Mouse (Mus musculus) stomach, embryonic 16.5 days (tissue): ENCODE measurements at regions not wholly inside any gene's neighbourhood (a gene's known extent, or its start where the extent isn't known, plus 50 kb on each side); places are given as distances from the start of the nearest gene placed in this dataset.

Experiments used
- ATAC-seq: fragments of 200-750 bp; cut with Nextera tagmentation; 2 replicates; pipeline ENCODE4 v1.8.0; 2017; ENCODE audit warnings: moderate number of reproducible peaks, moderate TSS enrichment; ENCODE audit not compliant: insufficient read depth, low FRiP score
- H3K27ac ChIP-seq: fragments of 300-500 bp; sonication (generic); 2 replicates; pipeline ENCODE4 v1.5.1; 2014; ENCODE audit warnings: low read length
- H3K27me3 ChIP-seq: fragments of 300-500 bp; sonication (generic); 2 replicates; pipeline ENCODE4 v1.6.1; 2014; ENCODE audit warnings: low read length, control low read depth, mixed read lengths; ENCODE audit not compliant: control insufficient read depth, insufficient read depth
- H3K36me3 ChIP-seq: fragments of 300-500 bp; sonication (generic); 2 replicates; pipeline ENCODE4 v1.6.1; 2014; ENCODE audit warnings: low read length; ENCODE audit not compliant: control insufficient read depth, insufficient read depth
- H3K4me1 ChIP-seq: fragments of 300-500 bp; sonication (generic); 2 replicates; pipeline ENCODE4 v1.6.1; 2014; ENCODE audit warnings: low read length, control low read depth, mixed read lengths; ENCODE audit not compliant: control insufficient read depth, insufficient read depth
- H3K4me2 ChIP-seq: fragments of 300-500 bp; sonication (generic); 2 replicates; pipeline ENCODE4 v1.6.1; 2014; ENCODE audit warnings: low read depth, low read length, mixed read lengths
- H3K4me3 ChIP-seq: fragments of 300-500 bp; sonication (generic); replicated peaks from 2 replicates; pipeline ENCODE4 v1.5.1; 2014; ENCODE audit warnings: mild to moderate bottlenecking, low read length
- H3K9ac ChIP-seq: fragments of 300-500 bp; sonication (generic); 2 replicates; pipeline ENCODE4 v1.6.1; 2014; ENCODE audit warnings: low read length
- H3K9me3 ChIP-seq: fragments of 300-500 bp; sonication (generic); replicated peaks from 2 replicates; pipeline ENCODE4 v1.6.1; 2016; ENCODE audit warnings: low read length, control low read depth; ENCODE audit not compliant: control insufficient read depth
- WGBS: fragments of 180-500 bp; shearing (Covaris S2); extraction: QIAGEN DNeasy Blood & Tissue Kit; methylation state at CpG from one replicate; pipeline ENCODE4 v1.1.7; 2014; 5-methylcytosine and 5-hydroxymethylcytosine counted together

DNA sequence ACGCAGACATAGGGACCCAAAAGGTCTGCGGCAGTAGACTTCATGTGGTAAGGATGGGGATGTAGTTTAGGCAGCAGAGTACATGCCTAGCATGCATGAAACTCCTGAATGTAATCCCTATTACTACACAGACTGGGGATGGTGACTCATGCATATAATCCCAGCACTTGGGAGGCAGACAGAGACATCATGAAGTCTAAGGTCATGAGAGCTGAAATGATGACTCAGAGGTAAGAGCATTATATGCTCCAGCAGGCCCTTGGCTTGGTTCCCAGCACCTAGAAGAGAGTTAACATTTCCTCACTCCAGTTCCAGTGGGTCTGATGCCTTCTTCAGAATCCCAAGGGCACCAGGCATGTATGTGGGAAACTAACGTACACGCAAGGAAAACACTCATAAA, 412.2 kb downstream of the 1810013L24Rik start:
- no peaks in the 10 kb centered on the region for H3K4me1 ChIP-seq
- H3K9ac ChIP-seq: no peak overlapping the region
- no peak for ATAC-seq
- H3K27ac ChIP-seq: no peak overlapping the region
- no peaks in the 10 kb centered on the region for H3K9me3 ChIP-seq
- no peak overlapping the region for H3K4me2 ChIP-seq
- H3K4me3 ChIP-seq: no peak overlapping the region
- 94% methylated on average over 4 of the region's 4 CpGs for WGBS
- no peaks in the 10 kb centered on the region for H3K27me3 ChIP-seq
- no peaks in the 10 kb centered on the region for H3K36me3 ChIP-seq

DNA sequence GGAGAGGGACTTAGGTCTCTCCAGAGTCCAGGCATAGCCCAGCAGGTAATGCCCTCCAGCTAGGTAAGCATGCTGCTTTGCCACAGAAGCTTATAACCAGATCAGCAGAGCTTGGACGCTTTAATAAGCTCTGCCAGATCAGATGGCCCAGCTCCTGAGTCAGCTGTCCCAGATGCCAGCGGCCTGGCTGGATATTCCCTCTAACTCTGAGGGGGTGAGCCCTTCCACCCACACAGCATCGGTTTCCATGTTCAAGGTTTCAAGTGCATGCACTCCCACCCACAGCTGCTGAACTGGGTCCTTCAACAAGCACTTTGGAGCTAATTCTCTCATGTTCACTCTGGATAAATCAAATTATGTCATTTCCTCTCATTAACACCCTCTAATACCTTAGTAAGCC, 417.3 kb downstream of the 1810013L24Rik start:
- no peak overlapping the region for H3K27ac ChIP-seq
- no peaks in the 10 kb centered on the region for H3K9me3 ChIP-seq
- H3K4me1 ChIP-seq: no peaks in the 10 kb centered on the region
- 71% methylated on average over 3 of the region's 3 CpGs for WGBS
- ATAC-seq: no peak
- H3K9ac ChIP-seq: no peak overlapping the region
- H3K27me3 ChIP-seq: no peaks in the 10 kb centered on the region
- no peaks in the 10 kb centered on the region for H3K36me3 ChIP-seq
- H3K4me2 ChIP-seq: no peak overlapping the region
- H3K4me3 ChIP-seq: no peak overlapping the region

DNA sequence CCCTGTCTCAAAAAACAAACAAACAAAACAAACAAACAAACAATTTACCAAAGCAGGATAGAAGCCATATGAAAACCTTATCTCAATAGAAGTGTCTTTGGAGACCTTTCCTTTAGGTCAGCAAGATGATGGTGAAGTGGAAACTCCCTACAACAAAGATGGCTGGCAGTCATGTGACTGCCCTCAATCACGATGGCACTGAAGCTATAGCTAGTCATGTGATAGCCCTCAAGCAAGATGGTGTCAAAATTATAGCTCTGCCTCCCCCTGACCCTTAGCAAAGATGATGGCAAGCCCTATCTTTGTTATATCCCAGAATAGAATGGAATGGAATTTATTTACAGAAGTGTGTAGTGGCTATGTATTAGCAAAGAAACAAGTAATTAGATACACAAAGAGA, 423.2 kb downstream of the 1810013L24Rik start:
- H3K4me1 ChIP-seq: no peaks in the 10 kb centered on the region
- WGBS: 86% methylated on average over 1 of the region's 1 CpGs
- no peak for ATAC-seq

DNA sequence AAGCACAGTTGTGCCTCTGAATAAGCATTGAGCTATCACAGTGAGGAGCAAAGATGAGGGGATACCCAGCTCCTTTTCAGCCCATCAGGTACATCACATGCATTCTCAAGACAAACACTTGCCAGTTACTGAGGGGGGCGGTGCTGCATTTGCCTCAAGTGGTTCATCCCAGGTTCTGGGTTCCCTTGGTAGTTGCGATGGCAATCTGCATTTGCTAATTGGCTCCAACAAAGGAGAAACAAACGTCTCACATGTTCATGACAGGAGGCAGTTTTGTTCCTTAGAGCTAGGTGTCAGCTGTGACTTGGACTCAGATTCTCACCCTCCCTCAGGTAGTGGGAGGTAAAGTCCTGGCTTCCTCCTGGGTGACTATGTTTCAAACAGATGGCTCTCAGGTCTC, 425.5 kb downstream of the 1810013L24Rik start:
- no peak overlapping the region for H3K4me3 ChIP-seq
- H3K4me1 ChIP-seq: no peaks in the 10 kb centered on the region
- WGBS: 46% methylated on average over 3 of the region's 3 CpGs
- no peak overlapping the region for H3K4me2 ChIP-seq
- H3K36me3 ChIP-seq: no peaks in the 10 kb centered on the region
- H3K9ac ChIP-seq: no peak overlapping the region
- no peak for ATAC-seq
- no peaks in the 10 kb centered on the region for H3K27me3 ChIP-seq
- no peaks in the 10 kb centered on the region for H3K9me3 ChIP-seq
- H3K27ac ChIP-seq: no peak overlapping the region

More for the DNA sequence above, 423.2 kb downstream of the 1810013L24Rik start:
- Histone ChIP-seq H3K9me3 (no peaks in the 10 kb centered on the region), H3K9ac (no peak overlapping the region), H3K27ac (no peak overlapping the region), H3K4me2 (no peak overlapping the region), H3K4me3 (no peak overlapping the region), H3K27me3 (no peaks in the 10 kb centered on the region), H3K36me3 (no peaks in the 10 kb centered on the region)

DNA sequence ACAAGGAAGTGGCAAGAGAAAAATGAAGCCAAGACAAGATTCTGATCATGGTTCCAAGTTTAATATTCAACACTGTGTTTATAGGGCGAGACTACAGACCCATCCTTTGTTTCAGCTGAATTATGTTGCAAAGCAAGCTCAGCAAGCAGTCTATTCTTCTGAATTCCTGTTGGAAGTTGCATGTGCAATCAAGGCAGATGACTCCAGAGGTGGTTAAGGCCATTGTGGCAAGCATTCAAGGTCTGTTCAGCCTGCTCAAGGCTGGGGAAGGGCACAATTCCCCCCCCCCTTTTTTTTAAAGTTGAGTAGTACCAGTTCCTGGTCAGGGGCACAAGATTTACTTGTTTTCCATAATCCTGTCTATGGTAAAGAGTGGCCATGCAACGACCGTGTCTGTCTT, 431.1 kb downstream of the 1810013L24Rik start:
- no peak overlapping the region for H3K27ac ChIP-seq
- no peaks in the 10 kb centered on the region for H3K36me3 ChIP-seq
- ATAC-seq: no peak
- WGBS: 78% methylated on average over 3 of the region's 3 CpGs
- no peaks in the 10 kb centered on the region for H3K27me3 ChIP-seq
- no peaks in the 10 kb centered on the region for H3K9me3 ChIP-seq
- no peak overlapping the region for H3K4me2 ChIP-seq
- H3K9ac ChIP-seq: no peak overlapping the region
- H3K4me1 ChIP-seq: no peaks in the 10 kb centered on the region
- H3K4me3 ChIP-seq: no peak overlapping the region

DNA sequence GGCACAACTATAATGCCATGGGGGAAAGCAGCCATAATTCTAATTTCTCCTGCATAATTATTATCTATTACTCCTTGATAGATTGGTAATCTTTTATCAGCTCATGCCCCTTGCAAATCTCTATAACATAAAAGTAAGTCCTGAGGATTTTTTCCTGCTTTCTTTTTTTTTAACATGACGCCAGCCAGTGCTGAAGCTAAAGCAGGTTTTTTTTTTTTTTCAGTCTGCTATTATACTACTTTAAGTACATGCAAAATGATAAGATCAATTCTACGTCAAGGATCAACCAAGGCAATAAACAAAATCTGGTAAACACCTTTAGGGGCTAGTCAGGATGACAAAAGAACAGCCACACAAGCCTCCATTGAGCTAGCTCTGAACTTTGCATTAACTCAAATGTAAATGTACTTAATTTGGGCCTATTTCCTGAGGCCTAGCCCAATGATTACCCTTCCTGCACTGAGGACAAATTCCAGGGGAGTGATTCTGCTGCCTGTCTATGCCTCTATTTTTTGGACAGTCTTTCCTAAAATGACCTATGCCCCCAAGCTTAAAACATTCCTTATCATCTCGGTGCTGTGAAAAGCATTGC, 434.8 kb downstream of the 1810013L24Rik start:
- H3K4me1 ChIP-seq: no peaks in the 10 kb centered on the region
- 43% methylated on average over 3 of the region's 3 CpGs for WGBS
- no peak for ATAC-seq
- H3K4me3 ChIP-seq: no peak overlapping the region
- no peaks in the 10 kb centered on the region for H3K27me3 ChIP-seq
- H3K36me3 ChIP-seq: no peaks in the 10 kb centered on the region
- H3K27ac ChIP-seq: no peak overlapping the region
- no peak overlapping the region for H3K9ac ChIP-seq
- no peak overlapping the region for H3K4me2 ChIP-seq
- no peaks in the 10 kb centered on the region for H3K9me3 ChIP-seq

DNA sequence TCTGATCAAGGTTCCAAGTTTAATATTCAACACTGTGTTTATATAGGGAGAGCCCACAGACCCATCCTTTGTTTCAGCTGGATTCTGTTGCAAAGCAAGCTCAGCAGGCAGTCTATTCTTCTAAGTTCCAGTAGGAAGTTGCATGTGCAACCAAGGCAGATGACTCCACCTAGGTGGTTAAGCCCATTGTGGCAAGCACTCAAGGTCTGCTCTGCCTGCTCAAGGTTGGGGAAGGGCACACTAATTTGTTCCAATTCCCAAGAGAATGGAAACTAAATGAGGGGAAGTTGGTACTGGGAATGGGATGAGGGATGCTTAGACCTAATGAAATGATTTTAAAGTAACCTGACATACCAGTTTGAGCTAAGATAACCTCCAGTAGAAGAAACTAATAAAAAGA, 437.3 kb downstream of the 1810013L24Rik start:
- ATAC-seq: no peak
- H3K4me2 ChIP-seq: no peak overlapping the region
- no peaks in the 10 kb centered on the region for H3K27me3 ChIP-seq
- no peaks in the 10 kb centered on the region for H3K36me3 ChIP-seq
- H3K9ac ChIP-seq: no peak overlapping the region
- no peaks in the 10 kb centered on the region for H3K9me3 ChIP-seq
- no peak overlapping the region for H3K27ac ChIP-seq
- no peaks in the 10 kb centered on the region for H3K4me1 ChIP-seq
- H3K4me3 ChIP-seq: no peak overlapping the region

DNA sequence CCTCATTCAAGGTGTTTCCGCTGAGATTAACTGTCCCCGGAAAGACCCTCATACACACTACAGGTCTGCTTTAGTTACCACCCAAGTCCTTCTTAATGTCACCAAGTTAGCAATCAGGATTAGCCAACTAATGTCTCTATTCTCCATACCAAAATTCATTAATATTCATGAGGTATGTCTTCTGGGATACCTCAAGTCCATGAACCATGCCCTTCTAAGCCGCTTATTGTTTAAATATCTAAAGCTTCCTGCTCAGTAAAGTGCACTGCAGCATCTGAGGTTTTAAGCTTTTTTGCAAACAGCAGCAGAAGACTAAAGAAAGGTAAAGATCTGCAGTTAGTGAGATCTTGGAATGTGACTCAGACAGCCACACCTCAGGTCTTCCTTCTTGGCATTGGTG, 440.2 kb downstream of the 1810013L24Rik start:
- 74% methylated on average over 3 of the region's 3 CpGs for WGBS
- Histone ChIP-seq H3K36me3 (no peaks in the 10 kb centered on the region), H3K4me1 (no peaks in the 10 kb centered on the region), H3K4me3 (no peak overlapping the region), H3K4me2 (no peak overlapping the region), H3K9me3 (no peaks in the 10 kb centered on the region), H3K27me3 (no peaks in the 10 kb centered on the region), H3K27ac (no peak overlapping the region), H3K9ac (no peak overlapping the region)
- no peak for ATAC-seq

DNA sequence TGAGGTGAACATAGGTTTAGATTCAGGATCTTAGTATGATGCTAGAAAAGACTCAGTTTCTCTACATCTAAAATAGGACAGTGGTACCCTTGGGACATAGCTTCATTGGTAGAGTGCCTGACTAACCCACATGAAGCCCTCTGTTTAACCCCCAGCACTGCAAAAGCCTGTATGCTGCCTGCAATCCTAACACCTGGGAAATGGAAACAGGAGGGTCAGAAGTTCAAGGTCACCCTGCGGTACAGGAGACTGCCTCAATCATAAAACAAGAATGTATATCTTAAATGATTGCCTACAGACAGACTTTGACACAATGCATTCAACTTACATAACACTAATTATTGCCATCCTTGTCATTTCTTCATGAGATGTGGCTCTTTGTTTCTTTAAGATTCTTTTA, 440.8 kb downstream of the 1810013L24Rik start:
- WGBS: 65% methylated on average over 1 of the region's 1 CpGs
- H3K36me3 ChIP-seq: no peaks in the 10 kb centered on the region
- no peak for ATAC-seq

More for the DNA sequence above, 440.8 kb downstream of the 1810013L24Rik start:
- Histone ChIP-seq H3K4me3 (no peak overlapping the region), H3K4me2 (no peak overlapping the region), H3K4me1 (no peaks in the 10 kb centered on the region), H3K9me3 (no peaks in the 10 kb centered on the region), H3K9ac (no peak overlapping the region), H3K27ac (no peak overlapping the region), H3K27me3 (no peaks in the 10 kb centered on the region)
